Mouse (Mus musculus): ENCODE results near the gene Gm5414.

The Gm5414 gene

DNA sequence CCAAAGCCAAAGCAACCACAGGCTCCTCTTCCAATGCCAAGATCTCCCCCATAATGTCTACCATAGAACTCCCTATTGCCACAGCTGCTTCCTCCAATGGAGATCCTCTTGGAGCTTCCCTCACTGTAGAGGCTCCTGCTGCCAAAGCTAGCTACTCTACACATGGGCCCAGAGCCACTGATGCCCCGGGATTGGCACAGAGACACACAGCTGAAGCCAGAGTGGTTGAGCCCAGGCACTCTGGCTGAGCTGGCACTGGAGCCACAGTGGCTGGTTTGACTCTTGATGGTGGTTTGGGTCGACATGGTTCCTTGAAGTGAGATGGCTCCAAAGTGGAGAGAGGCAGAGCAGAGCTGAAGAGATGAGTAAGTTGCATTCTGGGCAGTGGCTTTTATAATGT is at the start of gene Gm5414:
Gene Gm5414 (minus strand): TSS at position 305 of the 400 bp plus-strand sequence.
- DNase-seq (ENCODE audit: low spot score in 2 of 2): no peak

DNA sequence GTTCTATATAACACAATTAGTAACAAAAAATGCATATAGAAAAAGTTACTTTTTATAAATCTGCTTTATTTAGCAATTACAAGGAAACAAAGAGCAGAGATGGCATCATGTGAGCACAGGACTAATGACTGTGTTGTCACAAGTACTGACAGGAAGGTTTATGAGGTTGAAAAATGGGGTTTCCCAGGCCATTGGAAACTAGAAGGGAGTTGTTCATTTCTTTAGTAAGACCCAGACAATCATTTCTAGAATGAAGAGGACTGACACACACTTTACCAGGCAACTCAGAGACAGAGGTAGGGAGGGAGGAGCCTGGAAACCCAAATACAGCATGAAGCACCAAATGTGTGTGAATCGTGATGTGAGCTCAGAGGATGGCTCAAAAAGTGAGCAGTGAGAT is 48.0 kb upstream of the Gm5414 start:
- DNase-seq (ENCODE audit: low spot score in 2 of 2): no peak

DNA sequence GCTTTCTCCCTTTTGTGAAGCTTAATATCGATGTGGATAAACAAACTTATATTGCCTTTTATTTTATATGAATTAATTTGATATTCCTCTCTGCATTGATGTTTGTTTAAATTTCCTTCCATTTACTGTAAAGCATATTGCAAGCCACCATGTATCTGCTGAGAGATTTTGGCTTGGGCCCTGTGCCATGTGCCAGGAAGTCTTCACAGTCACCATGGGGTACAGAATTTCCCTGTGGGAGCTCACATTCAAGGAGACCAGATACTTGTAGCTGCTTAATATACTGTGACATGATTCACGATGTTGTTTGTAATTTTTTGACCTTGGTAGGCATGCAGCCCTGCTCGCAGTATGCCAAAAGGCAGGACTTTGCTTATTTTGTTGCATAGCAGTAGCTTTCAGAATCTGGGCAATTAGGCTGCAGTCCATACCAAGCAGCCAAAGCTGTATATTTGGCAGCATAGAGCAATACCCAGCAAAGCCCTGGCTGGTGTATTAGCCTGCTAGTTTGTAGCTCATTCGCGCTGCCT is 24.8 kb upstream of the Gm5414 start:
- DNase-seq (ENCODE audit: low spot score in 2 of 2): no peak

DNA sequence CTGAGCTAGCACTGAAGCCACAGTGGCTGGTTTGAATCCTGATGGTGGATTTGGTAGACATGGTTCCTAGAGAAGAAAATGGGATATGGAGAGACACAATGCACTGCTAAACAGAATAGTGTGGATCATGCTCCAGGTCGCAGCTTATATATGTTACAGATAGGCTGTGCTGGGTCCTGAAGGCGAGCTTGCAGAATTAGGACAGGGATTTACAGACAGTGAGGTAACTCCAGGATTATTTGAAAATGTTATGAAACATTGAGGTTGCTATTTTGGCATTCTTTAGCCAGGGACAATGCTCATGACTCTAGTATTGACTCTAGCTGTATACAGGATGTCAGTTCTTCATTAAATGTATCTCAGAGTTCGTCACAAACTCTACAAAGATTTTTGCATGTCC is 19.3 kb upstream of the Gm5414 start, which contains the start of gene Gm5478:
Gene Gm5478 (minus strand): TSS at position 101 of the 400 bp plus-strand sequence.
- DNase-seq (ENCODE audit: low spot score in 2 of 2): no peak

DNA sequence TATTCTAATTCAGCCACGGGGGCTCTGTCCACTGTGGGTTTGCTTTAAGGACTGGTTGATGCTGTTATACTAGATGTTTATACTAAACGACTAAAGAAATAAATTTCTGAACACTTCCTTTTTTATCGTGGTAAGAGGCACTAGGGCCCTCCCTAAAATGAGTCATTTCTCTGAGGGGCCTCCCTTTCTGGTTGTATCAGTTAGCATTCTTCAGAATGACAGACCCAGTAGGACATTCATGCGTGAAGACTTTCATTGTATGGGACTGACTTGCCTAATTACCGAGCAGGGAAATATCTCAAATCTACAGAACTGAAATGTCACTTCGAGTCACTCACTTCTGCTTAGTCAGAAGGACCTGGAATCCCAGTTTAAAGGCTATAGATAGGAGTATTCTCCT is 28.9 kb downstream of the Gm5414 start:
- no peak for DNase-seq (ENCODE audit: low spot score in 2 of 2)

DNA sequence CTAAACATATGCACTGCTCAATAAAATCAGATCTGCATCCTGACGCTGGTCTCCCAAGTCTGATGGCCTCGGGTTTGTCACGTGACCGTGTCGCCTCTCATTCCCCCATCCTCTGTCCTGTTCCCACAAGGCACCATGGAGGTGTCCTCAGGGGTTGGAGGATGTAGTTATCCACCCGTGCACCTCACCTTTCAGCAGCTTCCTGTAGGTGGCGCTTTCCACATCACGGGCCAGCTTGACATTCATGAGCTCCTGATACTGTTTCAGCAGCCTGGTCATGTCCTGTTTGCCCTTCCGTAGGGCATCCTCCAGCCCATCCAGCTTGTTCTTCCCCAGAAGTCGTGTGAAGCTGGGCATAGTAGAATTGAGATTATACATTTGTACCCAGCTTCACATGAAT is 39.8 kb downstream of the Gm5414 start:
- DNase-seq (ENCODE audit: low spot score in 2 of 2): no peak

DNA sequence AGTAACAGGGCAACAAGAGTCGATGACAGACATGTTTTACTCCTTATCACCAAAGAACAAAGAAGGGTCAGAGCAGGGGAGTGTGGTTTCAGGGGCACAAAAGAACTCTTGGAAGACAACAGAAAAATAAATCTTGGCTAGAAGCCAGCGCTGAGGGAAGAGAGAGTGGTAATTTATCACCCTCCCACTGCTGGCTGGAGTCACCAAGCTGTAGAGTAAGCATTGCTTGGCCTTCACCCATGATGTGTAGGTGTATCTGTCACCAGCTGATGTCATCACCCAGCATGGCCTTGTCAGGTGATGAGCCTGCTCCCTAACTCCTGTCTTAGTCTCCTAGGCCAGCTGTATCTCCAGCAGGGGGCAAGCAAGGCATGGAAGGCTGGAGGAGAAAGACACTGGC is 43.5 kb downstream of the Gm5414 start:
- DNase-seq (ENCODE audit: low spot score in 2 of 2): no peak

DNA sequence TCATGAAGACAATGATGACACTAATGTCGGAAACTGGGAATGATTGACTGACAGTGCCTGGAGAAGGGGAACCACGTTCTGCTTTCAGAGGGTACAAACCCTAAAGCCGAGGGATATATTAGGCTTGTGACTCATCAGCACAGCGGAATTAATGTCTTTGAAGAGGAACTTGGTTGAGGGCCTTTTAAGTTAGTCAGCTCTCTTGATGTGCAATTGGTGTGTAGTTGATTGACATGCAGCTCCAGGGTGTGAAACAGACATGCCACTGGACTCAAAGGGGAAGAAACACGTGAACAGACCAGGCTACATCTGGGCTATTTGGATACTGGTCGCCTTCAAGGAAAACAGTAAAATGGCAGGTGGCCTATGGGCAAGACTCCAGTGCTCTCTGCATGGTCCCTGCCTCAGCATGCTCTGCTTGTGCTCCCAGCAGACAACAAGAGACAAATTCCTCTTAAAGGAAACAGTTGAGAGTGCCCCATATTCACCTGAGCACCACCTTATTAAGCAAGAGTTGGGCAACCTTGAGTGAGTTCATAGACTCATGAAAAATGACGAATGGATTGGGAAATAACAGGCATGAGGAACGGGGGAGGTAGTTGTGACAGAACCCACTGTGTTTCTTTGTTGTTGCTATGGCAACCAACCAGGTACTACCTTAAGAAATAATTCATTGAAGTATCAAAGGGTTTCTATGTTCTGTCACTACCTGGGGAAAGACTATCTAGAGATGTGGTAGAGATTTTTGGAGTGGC is 44.6 kb downstream of the Gm5414 start:
- DNase-seq (ENCODE audit: low spot score in 2 of 2): no peak

DNA sequence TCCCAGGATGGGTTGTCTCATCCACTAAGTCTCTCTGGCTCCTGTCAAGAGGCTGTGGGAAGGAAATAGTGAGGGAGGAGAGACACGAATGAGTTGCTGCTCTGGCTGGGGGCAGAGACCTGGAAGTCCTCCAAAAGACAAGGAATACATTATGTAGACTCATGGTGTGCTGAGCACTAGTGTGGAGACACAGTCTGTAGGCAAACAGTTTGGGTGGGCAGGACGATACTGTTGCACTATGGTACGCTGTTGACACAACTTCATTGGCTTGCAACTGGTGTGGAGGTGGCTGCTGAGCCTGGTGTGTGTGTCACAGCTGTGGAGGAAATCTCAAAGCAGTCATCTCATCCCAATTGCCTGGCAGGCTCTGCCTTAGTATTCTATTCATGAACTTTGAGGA is 46.3 kb downstream of the Gm5414 start:
- no peak for DNase-seq (ENCODE audit: low spot score in 2 of 2)

DNA sequence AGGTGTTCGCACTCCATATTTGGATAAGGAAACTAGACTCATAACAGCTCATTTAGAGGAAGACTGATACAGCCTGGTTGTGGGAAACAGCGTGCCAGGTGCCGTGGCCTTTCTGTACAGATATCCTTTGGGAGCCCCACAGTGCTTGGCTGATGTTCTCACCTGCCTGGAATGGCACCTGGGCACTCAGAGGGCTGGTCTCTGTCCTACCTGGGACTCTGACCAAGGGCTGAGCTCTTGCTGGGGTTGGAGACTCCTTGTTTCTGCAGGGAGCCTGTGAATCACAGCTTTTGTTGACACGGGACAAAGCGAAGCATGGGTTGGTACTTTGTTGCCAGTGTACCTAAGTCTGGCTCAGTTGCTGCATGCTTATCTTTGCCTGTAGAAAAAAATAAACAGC is 52.5 kb downstream of the Gm5414 start:
- DNase-seq (ENCODE audit: low spot score in 2 of 2): no peak
